Mouse (Mus musculus): Measurements from ENCODE around the gene Bicc1. TPM values are rescaled to one million over a fixed set of nuclear protein-coding genes. Genes with fewer than 3 reads are reported as not detected.

Bicc1 gene
- total and polyA plus RNA-seq, 2 experiments from 2014 or later: 11.3 to 13.3 TPM

DNA sequence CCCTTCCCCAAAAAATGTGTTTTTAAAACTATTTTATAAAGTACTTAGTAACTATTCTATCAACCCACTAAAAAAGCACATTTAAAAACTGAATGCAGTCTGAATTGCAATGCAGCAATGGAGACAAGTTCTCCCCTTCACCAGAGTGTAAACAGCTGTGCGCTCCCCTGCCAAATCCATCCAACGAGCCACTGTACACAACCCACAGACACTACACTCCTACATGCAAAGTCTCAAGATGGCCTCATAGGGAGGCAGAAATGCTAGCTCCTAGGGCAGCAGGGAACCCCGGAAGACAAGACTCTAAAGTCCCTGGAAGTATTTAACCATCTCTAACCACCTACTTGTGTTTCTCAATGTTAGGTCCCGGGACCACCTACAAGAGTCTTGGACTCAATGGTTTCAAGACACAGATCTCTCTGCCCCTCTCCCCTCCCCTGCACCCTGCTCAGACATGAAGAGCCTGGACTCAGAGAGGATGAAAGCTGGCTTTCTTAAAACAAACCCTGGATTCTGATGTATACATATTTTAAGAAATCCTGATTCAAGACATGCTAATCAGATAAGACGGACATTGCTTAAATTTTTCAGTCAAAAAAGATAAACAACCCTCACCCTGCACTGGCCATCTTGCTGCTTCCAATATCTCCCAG is 10.4 kb downstream of the Bicc1 start:
- Histone ChIP-seq H3K27me3 (ENCODE audit: control insufficient read depth, insufficient read depth, low read length) (no peaks in the 10 kb centered on the region), H3K27ac (ENCODE audit: low read depth) (no peak overlapping the region), H3K36me3 (replicated peaks; ENCODE audit: control insufficient read depth, insufficient read depth, low read length) (no peaks in the 10 kb centered on the region), H3K4me3 (ENCODE audit: low read depth, low read length) (no peak overlapping the region), H3K4me1 (ENCODE audit: control insufficient read depth, insufficient read depth) (no peaks in the 10 kb centered on the region), H3K9me3 (replicated peaks; ENCODE audit: control insufficient read depth, low read length) (no peaks in the 10 kb centered on the region), H3K4me2 (ENCODE audit: low read depth, low read length) (no peak overlapping the region), H3K9ac (replicated peaks; ENCODE audit: low read depth, low read length) (no peak overlapping the region)
- ATAC-seq (ENCODE audit: insufficient read depth, low read depth) (no peak), DNase-seq (ENCODE audit: low spot score) (no peak)
- WGBS: 74% methylated on average over 5 of the region's 5 CpGs
- no peak for TF ChIP-seq CTCF (IDR thresholded peaks at IDR 0.05; ENCODE audit: low read depth)
- TF ChIP-seq EP300 (IDR thresholded peaks at IDR 0.05; ENCODE audit: low read depth): no peak

DNA sequence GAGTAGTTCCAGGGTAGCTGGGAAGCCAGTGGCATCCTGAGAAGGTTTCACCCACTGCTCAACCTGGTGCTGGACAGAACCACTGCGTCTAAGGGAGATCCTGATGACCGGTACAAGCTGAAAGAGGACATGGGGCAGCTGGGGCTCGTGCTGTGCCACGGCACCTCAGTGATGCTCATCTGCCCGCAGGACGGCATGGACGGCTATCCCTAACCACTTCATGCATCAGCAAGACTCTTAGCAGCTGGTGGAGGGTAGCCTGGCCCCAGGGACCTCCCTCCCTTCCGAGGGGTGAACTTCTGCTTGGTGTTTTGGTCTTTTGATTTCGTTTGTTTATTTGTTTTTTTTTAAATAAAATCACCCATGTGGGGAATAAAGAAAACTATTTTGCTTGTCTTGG is 11.3 kb downstream of the Bicc1 start:
- no peak for TF ChIP-seq CTCF (IDR thresholded peaks at IDR 0.05; ENCODE audit: low read depth)
- no peak for TF ChIP-seq EP300 (IDR thresholded peaks at IDR 0.05; ENCODE audit: low read depth)
- ATAC-seq (ENCODE audit: insufficient read depth, low read depth) (no peak), DNase-seq (ENCODE audit: low spot score) (no peak)
- Histone ChIP-seq H3K27me3 (ENCODE audit: control insufficient read depth, insufficient read depth, low read length) (no peaks in the 10 kb centered on the region), H3K27ac (ENCODE audit: low read depth) (no peak overlapping the region), H3K4me2 (ENCODE audit: low read depth, low read length) (no peak overlapping the region), H3K9ac (replicated peaks; ENCODE audit: low read depth, low read length) (no peak overlapping the region), H3K9me3 (replicated peaks; ENCODE audit: control insufficient read depth, low read length) (no peaks in the 10 kb centered on the region), H3K4me3 (ENCODE audit: low read depth, low read length) (no peak overlapping the region), H3K4me1 (ENCODE audit: control insufficient read depth, insufficient read depth) (no peaks in the 10 kb centered on the region), H3K36me3 (replicated peaks; ENCODE audit: control insufficient read depth, insufficient read depth, low read length) (no peaks in the 10 kb centered on the region)
- 87% methylated on average over 9 of the region's 9 CpGs for WGBS

DNA sequence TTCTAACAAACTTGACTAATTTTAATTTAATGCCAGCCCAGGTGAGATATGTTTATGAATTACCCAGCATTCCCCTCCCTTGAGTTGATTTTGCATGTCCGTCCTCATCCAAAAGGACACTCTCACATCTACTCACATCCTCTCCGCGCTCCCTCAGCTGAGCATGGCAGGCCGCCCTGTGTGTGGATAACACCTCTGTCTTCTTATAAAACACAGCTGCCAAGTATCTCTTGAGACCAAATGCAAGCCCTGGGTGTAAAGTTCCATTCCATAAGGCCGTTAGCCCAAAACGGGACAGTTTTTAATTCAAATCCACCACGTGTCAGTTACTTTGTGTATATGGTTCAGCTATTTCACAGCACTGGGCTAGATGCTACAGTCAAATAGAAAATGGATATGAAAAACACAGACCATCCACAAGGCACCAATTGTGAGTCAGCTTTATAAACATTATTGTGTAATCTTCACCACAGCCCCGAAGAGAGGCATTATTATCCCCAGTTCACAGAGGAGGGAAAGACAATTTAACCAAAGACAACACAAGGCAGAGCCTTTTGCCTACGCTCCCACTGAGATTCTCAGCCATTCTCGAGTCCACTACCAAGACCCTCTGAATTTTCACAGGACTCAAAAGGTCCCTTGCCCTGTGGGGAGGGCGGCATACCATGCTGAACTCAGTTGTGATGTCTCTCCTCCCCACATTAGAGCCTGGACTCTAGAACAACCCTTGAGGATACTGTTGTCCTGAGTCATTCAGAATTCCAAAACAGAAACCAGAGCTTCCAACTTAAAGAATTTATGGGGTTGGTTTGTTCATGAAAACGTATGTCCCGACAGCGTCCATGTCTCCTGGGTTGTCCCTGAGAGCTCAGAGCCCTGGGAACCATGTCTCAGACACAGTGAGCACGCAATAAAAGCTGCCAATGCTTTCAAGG is 12.6 kb downstream of the Bicc1 start:
- Histone ChIP-seq H3K4me2 (ENCODE audit: low read depth, low read length) (no peak overlapping the region), H3K4me1 (ENCODE audit: control insufficient read depth, insufficient read depth) (no peaks in the 10 kb centered on the region), H3K9me3 (replicated peaks; ENCODE audit: control insufficient read depth, low read length) (no peaks in the 10 kb centered on the region), H3K36me3 (replicated peaks; ENCODE audit: control insufficient read depth, insufficient read depth, low read length) (no peaks in the 10 kb centered on the region), H3K4me3 (ENCODE audit: low read depth, low read length) (no peak overlapping the region), H3K9ac (replicated peaks; ENCODE audit: low read depth, low read length) (no peak overlapping the region), H3K27me3 (ENCODE audit: control insufficient read depth, insufficient read depth, low read length) (no peaks in the 10 kb centered on the region), H3K27ac (ENCODE audit: low read depth) (no peak overlapping the region)
- TF ChIP-seq EP300 (IDR thresholded peaks at IDR 0.05; ENCODE audit: low read depth): no peak
- DNase-seq (ENCODE audit: low spot score) (no peak), ATAC-seq (ENCODE audit: insufficient read depth, low read depth) (no peak)
- whole genome bisulfite sequencing: 75% methylated on average over 15 of the region's 15 CpGs

DNA sequence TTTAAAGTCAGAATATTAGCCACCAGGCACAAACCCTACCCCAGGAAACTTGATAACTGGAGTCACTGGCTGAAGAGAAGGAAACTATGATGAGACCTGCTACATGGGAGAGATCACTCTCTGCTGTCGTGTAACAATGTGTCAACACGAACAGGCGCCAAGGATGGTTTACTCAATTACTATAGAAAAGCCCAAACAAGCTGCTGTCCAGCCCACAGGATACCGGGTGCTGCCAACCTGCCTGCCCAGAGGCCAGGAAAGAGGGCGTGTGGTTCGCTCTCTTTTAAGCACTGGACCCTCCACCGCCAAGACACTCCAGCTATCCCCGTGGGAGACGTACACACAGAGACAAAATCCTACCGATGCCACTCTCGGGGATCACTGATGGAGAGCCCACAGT is 13.7 kb downstream of the Bicc1 start:
- 53% methylated on average over 11 of the region's 11 CpGs for WGBS
- no peak overlapping the region for H3K27ac ChIP-seq (ENCODE audit: low read depth)
- H3K36me3 ChIP-seq (replicated peaks; ENCODE audit: control insufficient read depth, insufficient read depth, low read length): no peaks in the 10 kb centered on the region
- DNase-seq (ENCODE audit: low spot score) (no peak), ATAC-seq (ENCODE audit: insufficient read depth, low read depth) (no peak)
- no peak overlapping the region for H3K9ac ChIP-seq (replicated peaks; ENCODE audit: low read depth, low read length)
- no peak overlapping the region for H3K4me2 ChIP-seq (ENCODE audit: low read depth, low read length)
- H3K4me1 ChIP-seq (ENCODE audit: control insufficient read depth, insufficient read depth): no peaks in the 10 kb centered on the region
- TF ChIP-seq EP300 (IDR thresholded peaks at IDR 0.05; ENCODE audit: low read depth) (no peak), CTCF (IDR thresholded peaks at IDR 0.05; ENCODE audit: low read depth) (no peak)
- no peak overlapping the region for H3K4me3 ChIP-seq (ENCODE audit: low read depth, low read length)
- no peaks in the 10 kb centered on the region for H3K9me3 ChIP-seq (replicated peaks; ENCODE audit: control insufficient read depth, low read length)
- no peaks in the 10 kb centered on the region for H3K27me3 ChIP-seq (ENCODE audit: control insufficient read depth, insufficient read depth, low read length)

DNA sequence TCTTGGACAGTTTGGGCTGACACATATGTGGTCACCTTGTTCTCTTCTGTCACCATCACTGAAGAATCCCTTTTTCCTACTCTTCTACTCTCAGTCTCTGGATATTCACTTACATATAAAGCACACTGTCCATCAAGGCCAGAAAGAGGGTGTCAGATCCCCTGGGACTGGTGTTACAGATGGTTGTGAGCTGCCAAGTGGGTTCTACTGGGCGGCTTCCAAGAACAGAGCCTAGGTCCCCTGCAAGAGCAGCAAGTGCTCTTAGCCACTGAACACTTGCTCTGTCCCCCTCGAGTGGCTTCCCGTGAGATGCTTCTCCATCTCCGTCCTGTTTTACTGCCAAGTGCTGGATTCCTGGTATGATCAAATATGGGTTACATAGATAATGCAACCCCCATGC is 15.3 kb downstream of the Bicc1 start:
- no peaks in the 10 kb centered on the region for H3K4me1 ChIP-seq (ENCODE audit: control insufficient read depth, insufficient read depth)
- H3K4me3 ChIP-seq (ENCODE audit: low read depth, low read length): no peak overlapping the region
- no peaks in the 10 kb centered on the region for H3K9me3 ChIP-seq (replicated peaks; ENCODE audit: control insufficient read depth, low read length)
- H3K4me2 ChIP-seq (ENCODE audit: low read depth, low read length): no peak overlapping the region
- no peaks in the 10 kb centered on the region for H3K27me3 ChIP-seq (ENCODE audit: control insufficient read depth, insufficient read depth, low read length)
- no peak for ATAC-seq (ENCODE audit: insufficient read depth, low read depth)
- no peaks in the 10 kb centered on the region for H3K36me3 ChIP-seq (replicated peaks; ENCODE audit: control insufficient read depth, insufficient read depth, low read length)
- 69% methylated on average over 4 of the region's 4 CpGs for WGBS
- DNase-seq (ENCODE audit: low spot score): no peak
- no peak for TF ChIP-seq CTCF (IDR thresholded peaks at IDR 0.05; ENCODE audit: low read depth)
- TF ChIP-seq EP300 (IDR thresholded peaks at IDR 0.05; ENCODE audit: low read depth): no peak
- H3K9ac ChIP-seq (replicated peaks; ENCODE audit: low read depth, low read length): no peak overlapping the region
- H3K27ac ChIP-seq (ENCODE audit: low read depth): no peak overlapping the region
